Mouse (Mus musculus): ENCODE measurements around the gene Ftl1.

GRCm38 (mm10) chr7:45477003-45477402 lies 17.3 kb upstream of the Ftl1 start:
- TF ChIP-seq CTCF (IDR thresholded peaks at IDR 0.05; ENCODE audit: low read depth) = peak; percentile 74
- no peak for TF ChIP-seq EP300 (IDR thresholded peaks at IDR 0.05; ENCODE audit: low read depth)
